Mouse (Mus musculus) MEL (cell line): ENCODE measurements around the gene Suox. TPM values are rescaled to one million over a fixed set of nuclear protein-coding genes. Genes with fewer than 3 reads are reported as not detected.

Experiments used
- DNase-seq: peaks from one replicate; pipeline ENCODE4 v3.0.0; 2011; ENCODE audit warnings: low read depth, low spot score
- H3K27ac ChIP-seq: 2 replicates; pipeline ENCODE4 v1.5.1; 2012; ENCODE audit warnings: low read depth, mild to moderate bottlenecking, control low read depth, low read length, moderate library complexity; ENCODE audit not compliant: control insufficient read depth
- H3K27me3 ChIP-seq, 2 experiments: fragments of 150-350 bp in 1 of 2; sonication (generic) in 1 of 2; 2 replicates each; pipeline ENCODE4 v1.6.1; 2012; ENCODE audit warnings: low read length in 2 of 2, mild to moderate bottlenecking in 2 of 2, improper control_type of control experiment in 1 of 2, moderate library complexity in 1 of 2; ENCODE audit not compliant: insufficient read depth in 2 of 2, control insufficient read depth in 1 of 2
- H3K36me3 ChIP-seq, 2 experiments: 2 replicates each; pipeline ENCODE4 v1.6.1; 2012 to 2014; ENCODE audit warnings: low read length in 2 of 2, improper control_type of control experiment in 1 of 2, inconsistent platforms in 1 of 2, mild to moderate bottlenecking in 1 of 2; ENCODE audit not compliant: insufficient read depth in 2 of 2, control insufficient read depth in 1 of 2
- H3K4me1 ChIP-seq, 2 experiments: fragments of 150-350 bp in 1 of 2; sonication (generic) in 1 of 2; 2 replicates each; pipeline ENCODE4 v1.6.1; 2012; ENCODE audit warnings: low read length in 2 of 2, improper control_type of control experiment in 1 of 2, mild to moderate bottlenecking in 1 of 2; ENCODE audit not compliant: insufficient read depth in 2 of 2, control insufficient read depth in 1 of 2
- H3K4me3 ChIP-seq, 2 experiments: fragments of 150-350 bp in 1 of 2; sonication (generic) in 1 of 2; 2 replicates each; pipeline ENCODE4 v1.5.1; 2012; ENCODE audit warnings: low read depth in 2 of 2, low read length in 2 of 2, mild to moderate bottlenecking in 2 of 2, moderate library complexity in 2 of 2, control low read depth in 1 of 2, improper control_type of control experiment in 1 of 2; ENCODE audit not compliant: control insufficient read depth in 1 of 2, insufficient read depth in 1 of 2
- H3K79me2 ChIP-seq: 2 replicates; pipeline ENCODE4 v1.6.1; 2012; ENCODE audit warnings: mild to moderate bottlenecking, low read length, moderate library complexity; ENCODE audit not compliant: control insufficient read depth, poor library complexity, insufficient read depth
- H3K9ac ChIP-seq: 2 replicates; pipeline ENCODE4 v1.6.1; 2012; ENCODE audit warnings: low read depth, mild to moderate bottlenecking, control low read depth, low read length, moderate library complexity; ENCODE audit not compliant: control insufficient read depth, poor library complexity, severe bottlenecking
- H3K9me3 ChIP-seq: fragments of 150-350 bp; sonication (generic); replicated peaks from 2 replicates; pipeline ENCODE4 v1.6.1; 2012; ENCODE audit warnings: mild to moderate bottlenecking, low read length, improper control_type of control experiment, moderate library complexity; ENCODE audit not compliant: insufficient read depth
- CHD1 ChIP-seq: IDR thresholded peaks from 2 replicates; pipeline ENCODE4 v1.6.1; 2012; ENCODE audit warnings: low read depth, mild to moderate bottlenecking, inconsistent platforms, low read length, improper control_type of control experiment
- E2F4 ChIP-seq: IDR thresholded peaks from 2 replicates; pipeline ENCODE4 v1.6.1; 2011; ENCODE audit warnings: low read depth, low read length, improper control_type of control experiment, borderline replicate concordance
- ELF1 ChIP-seq: IDR thresholded peaks from 2 replicates; pipeline ENCODE4 v1.6.1; 2014; ENCODE audit warnings: low read depth, mild to moderate bottlenecking, inconsistent platforms, low read length, improper control_type of control experiment, moderate library complexity
- GATA1 ChIP-seq: IDR thresholded peaks from 2 replicates; pipeline ENCODE4 v1.6.1; 2011; ENCODE audit warnings: low read depth, low read length, improper control_type of control experiment
- HCFC1 ChIP-seq: IDR thresholded peaks from 2 replicates; pipeline ENCODE4 v1.6.1; 2012; ENCODE audit warnings: low read depth, mild to moderate bottlenecking, inconsistent platforms, low read length, improper control_type of control experiment, moderate library complexity
- MAX ChIP-seq: IDR thresholded peaks from 2 replicates; pipeline ENCODE4 v1.6.1; 2011; ENCODE audit warnings: low read length, improper control_type of control experiment
- MAZ ChIP-seq: IDR thresholded peaks from 2 replicates; pipeline ENCODE4 v1.6.1; 2012; ENCODE audit warnings: low read depth, mild to moderate bottlenecking, inconsistent platforms, low read length, improper control_type of control experiment
- MYC ChIP-seq: IDR thresholded peaks from 2 replicates; pipeline ENCODE4 v1.6.1; 2011; ENCODE audit warnings: low read depth, mild to moderate bottlenecking, low read length, improper control_type of control experiment, moderate library complexity
- NELFE ChIP-seq: IDR thresholded peaks from 2 replicates; pipeline ENCODE4 v1.6.1; 2011; ENCODE audit warnings: low read depth, low read length, improper control_type of control experiment
- RAD21 ChIP-seq: IDR thresholded peaks from 2 replicates; pipeline ENCODE4 v1.6.1; 2011; ENCODE audit warnings: mild to moderate bottlenecking, low read depth, low read length, improper control_type of control experiment
- SIN3A ChIP-seq: IDR thresholded peaks from 2 replicates; pipeline ENCODE4 v1.6.1; 2012; ENCODE audit warnings: low read length, improper control_type of control experiment, inconsistent platforms
- SMC3 ChIP-seq: IDR thresholded peaks from 2 replicates; pipeline ENCODE4 v1.6.1; 2011; ENCODE audit warnings: low read depth, low read length, improper control_type of control experiment
- TAL1 ChIP-seq: IDR thresholded peaks from 2 replicates; pipeline ENCODE4 v1.6.1; 2012; ENCODE audit warnings: mild to moderate bottlenecking, inconsistent platforms, low read length, moderate library complexity, mixed read lengths
- ZC3H11A ChIP-seq: IDR thresholded peaks from 2 replicates; pipeline ENCODE4 v1.6.1; 2012; ENCODE audit warnings: low read depth, mild to moderate bottlenecking, inconsistent platforms, low read length, improper control_type of control experiment
- ZNF384 ChIP-seq: IDR thresholded peaks from 2 replicates; pipeline ENCODE4 v1.6.1; 2012; ENCODE audit warnings: low read depth, mild to moderate bottlenecking, inconsistent platforms, low read length, improper control_type of control experiment
- polyA plus RNA-seq, 2 experiments: library from polyadenylated mRNA; stranded (reverse) in 1 of 2; unstranded in 1 of 2; fragments of >175 nt in 1 of 2; fragments of >200 nt in 1 of 2; gene quantifications; 2 replicates each; pipeline versions ENCODE4 v1.2.1 to v1.2.4; 2012; ENCODE audit warnings: low replicate concordance in 2 of 2, low read depth in 1 of 2; ENCODE audit not compliant: insufficient read length in 2 of 2, insufficient read depth in 1 of 2, missing spikeins in 1 of 2
- total RNA-seq: library from RNA; depleted of rRNA; stranded (reverse); fragments of 300-350 nt; gene quantifications from 2 replicates; pipeline ENCODE4 v1.2.3, GENCODE M21; 2012

Suox gene
- total and polyA plus RNA-seq, 3 experiments = 4.7 to 7.2 TPM; not detected in 1

- H3K9me3 ChIP-seq = no peaks in the 10 kb centered on the region
- H3K9ac ChIP-seq = no peak overlapping the region
- H3K27me3 ChIP-seq = peaks cover 20 to 27% of the 10 kb centered on the region in 2 experiments
- H3K27ac ChIP-seq = no peak overlapping the region
- no peak for TF ChIP-seq RAD21
- no peak for TF ChIP-seq ELF1
- no peak for TF ChIP-seq NELFE
- H3K79me2 ChIP-seq = no peaks in the 10 kb centered on the region
- peaks cover 0 to 3% of the 10 kb centered on the region in 2 experiments; a peak in 1 of 4 replicates for H3K4me1 ChIP-seq
- no peak for DNase-seq
- H3K36me3 ChIP-seq = no peaks in the 10 kb centered on the region
- no peak overlapping the region for H3K4me3 ChIP-seq
Observed at GRCm38 (mm10) chr10:128639999-128640398, 33.9 kb downstream of the Suox start.

GRCm38 (mm10) chr10:128637011-128637410 is 36.9 kb downstream of the Suox start:
- H3K9me3 ChIP-seq = no peaks in the 10 kb centered on the region
- peak overlapping the region; percentile 19; the same call in 1 of the 2 replicates for H3K9ac ChIP-seq
- H3K4me1 ChIP-seq = peaks cover 0 to 3% of the 10 kb centered on the region in 2 experiments; a peak in 1 of 4 replicates

GRCm38 (mm10) chr10:128636561-128636960 is 37.3 kb downstream of the Suox start:
- H3K9ac ChIP-seq = no peak overlapping the region
- no peak overlapping the region for H3K27ac ChIP-seq
- peaks cover 4 to 10% of the 10 kb centered on the region in 2 experiments for H3K27me3 ChIP-seq
- DNase-seq = no peak
- peaks cover 0 to 3% of the 10 kb centered on the region in 2 experiments; a peak in 1 of 4 replicates for H3K4me1 ChIP-seq
- no peaks in the 10 kb centered on the region for H3K79me2 ChIP-seq
- no peak overlapping the region for H3K4me3 ChIP-seq
- TF ChIP-seq MAZ = no peak
- TF ChIP-seq ZC3H11A = no peak
- no peak for TF ChIP-seq SMC3
- TF ChIP-seq E2F4 = no peak
- no peak for TF ChIP-seq GATA1
- TF ChIP-seq MYC = no peak
- no peak for TF ChIP-seq RAD21
- TF ChIP-seq CHD1 = no peak
- TF ChIP-seq, all 39 proteins: peak for 0
- no peaks in the 10 kb centered on the region for H3K9me3 ChIP-seq
- no peaks in the 10 kb centered on the region for H3K36me3 ChIP-seq

More at GRCm38 (mm10) chr10:128637011-128637410, 36.9 kb downstream of the Suox start:
- Histone ChIP-seq H3K27me3 (peaks cover 4 to 7% of the 10 kb centered on the region in 2 experiments), H3K4me3 (peak overlapping the region; percentile 5 to 52; a peak in 3 of 4 replicates), H3K27ac (no peak overlapping the region), H3K79me2 (no peaks in the 10 kb centered on the region), H3K36me3 (no peaks in the 10 kb centered on the region)
- DNase-seq = peak; percentile 51
- TF ChIP-seq ZNF384 (no peak), SIN3A (0 out of 2 replicates have a peak, but pooled peaks have one; percentile 43), HCFC1 (no peak), TAL1 (no peak), CHD1 (no peak), NELFE (no peak), MAX (0 out of 2 replicates have a peak, but pooled peaks have one; percentile 19)
